Mouse (Mus musculus): Measurements from ENCODE around the gene Gm10377.
"Not testable (repeated sequence)": the region's sequence is repeated elsewhere in the genome, so short reads cannot be mapped to it uniquely, and the experiment has no call there.

Gene Gm10377

GRCm38 (mm10) chr14:42797887-42798286 is at the start of gene Gm10377:
Gene Gm10377 (minus strand): TSS chr14:42797987.
- DNase-seq = not testable (repeated sequence)

DNA sequence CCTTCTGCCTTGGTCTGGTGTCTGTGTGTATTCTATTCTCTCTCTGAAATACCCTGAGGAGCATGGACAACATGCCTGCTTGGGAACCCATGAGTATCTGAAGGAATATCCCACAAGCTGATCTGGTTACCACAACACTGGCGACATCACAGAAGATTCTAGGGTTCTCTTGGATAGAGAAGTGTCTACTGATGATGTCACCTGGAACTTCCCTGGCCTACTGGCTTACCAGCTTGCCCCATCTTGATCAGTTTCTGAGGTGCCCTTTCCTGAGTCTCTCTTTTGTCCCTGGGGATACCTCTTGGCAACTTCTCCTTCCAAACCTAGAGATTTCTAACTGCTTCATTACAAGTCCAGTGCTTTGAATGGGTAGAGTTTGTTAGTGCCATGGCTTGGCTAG is 29.1 kb downstream of the Gm10377 start, which contains the start of gene Gm3015:
Gene Gm3015 (minus strand): TSS at position 101 of the 400 bp plus-strand sequence.
- DNase-seq = not testable (repeated sequence)
